Mouse (Mus musculus) heart, postnatal 25 days (tissue): ENCODE data around the gene Dhrs3. TPM values are rescaled to one million over a fixed set of nuclear protein-coding genes. Genes with fewer than 3 reads are reported as not detected.

Source experiments
- DNase-seq: peaks from one replicate; pipeline ENCODE4 v3.0.0; 2022; ENCODE audit warnings: low spot score
- intact Hi-C: fragments of 180-260 bp; cut with DNase I; formaldehyde crosslinking; loops from one replicate; pipeline ENCODE4 v1.15.1; 2025
- total RNA-seq, 2 experiments: library from RNA; stranded (reverse); gene quantifications; 2 replicates each; pipeline ENCODE4 v1.2.3; 2021

The Dhrs3 gene
- total RNA-seq, 2 experiments from 2014 or later, result 112 to 126 TPM

DNA sequence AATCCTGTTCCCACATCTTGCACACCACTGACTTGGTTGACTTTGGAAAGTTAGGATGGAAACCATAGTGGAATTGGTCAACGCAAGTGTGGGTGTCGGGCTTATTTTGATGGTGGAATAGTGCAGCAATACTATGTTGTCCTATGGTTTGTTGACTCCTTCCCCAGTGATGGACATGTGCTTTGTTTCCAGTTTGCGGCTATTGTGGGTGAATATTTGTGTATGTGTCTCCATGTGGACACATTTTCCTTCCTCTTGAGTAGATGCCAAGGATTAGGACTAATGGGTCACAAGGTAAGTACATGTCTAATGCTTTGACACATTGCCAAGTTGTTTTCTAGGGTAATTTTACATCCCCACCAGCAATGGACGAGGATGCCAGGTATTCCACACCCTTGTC, 68.6 kb downstream of the Dhrs3 start:
- no peak for DNase-seq
- intact Hi-C loops, result no loop called here

DNA sequence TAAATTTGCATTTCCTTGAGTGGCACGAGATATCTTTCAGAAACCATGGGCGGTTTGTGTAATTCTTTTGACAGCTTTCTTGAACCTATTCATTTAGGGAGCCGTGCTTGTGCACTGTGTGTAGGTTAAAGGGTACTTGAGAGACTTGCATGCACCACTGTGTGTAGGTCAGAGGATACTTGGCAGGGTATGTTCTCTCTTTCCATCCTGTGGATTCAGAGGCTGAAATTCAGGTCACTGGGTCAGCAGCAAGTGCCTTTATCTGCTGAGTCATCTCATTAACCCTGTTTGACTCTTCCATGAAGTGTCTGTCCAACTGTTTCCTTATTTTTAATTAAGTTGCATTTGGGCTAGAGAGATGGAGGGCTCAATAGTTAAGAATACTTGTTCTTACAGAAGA, 69.1 kb downstream of the Dhrs3 start:
- no peak for DNase-seq
- intact Hi-C loops, result no loop called here

DNA sequence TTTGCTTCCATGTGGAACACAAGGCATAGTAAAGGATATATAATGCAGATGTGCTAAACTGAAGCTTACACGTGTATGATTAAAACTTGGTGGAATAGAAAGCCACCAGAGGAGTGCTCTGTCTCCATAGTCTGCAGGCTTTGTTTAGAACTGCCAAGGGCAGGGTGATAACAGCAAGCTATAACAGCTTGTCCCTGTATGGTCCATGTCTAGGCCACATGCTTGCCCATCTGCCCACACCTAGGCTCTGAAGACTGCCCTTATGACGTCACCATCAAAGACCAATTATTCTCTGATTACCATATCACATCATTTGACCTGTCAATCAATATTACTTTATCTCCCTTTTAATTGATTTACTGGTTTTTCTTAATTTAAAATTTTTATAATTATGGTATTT, 72.6 kb downstream of the Dhrs3 start:
- intact Hi-C loops, result no loop called here
- no peak for DNase-seq

DNA sequence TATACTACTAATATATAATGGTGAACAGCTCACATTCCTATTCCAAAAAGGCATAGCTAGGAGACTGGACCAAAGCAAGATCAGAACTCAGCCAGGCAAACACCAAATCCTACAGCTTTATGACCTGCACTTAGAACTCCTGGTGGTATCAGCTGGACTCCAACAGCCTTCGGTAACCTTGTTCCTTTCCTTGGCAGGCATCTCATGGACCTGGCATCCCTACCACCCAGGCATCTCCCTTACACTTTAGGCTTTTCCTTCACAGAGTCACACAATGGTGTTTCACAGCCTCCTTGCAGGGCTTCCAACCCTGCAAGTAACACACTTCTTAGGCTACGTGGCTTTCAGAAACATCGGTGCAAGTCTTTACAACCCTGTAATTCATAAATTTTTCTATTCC, 75.7 kb downstream of the Dhrs3 start:
- intact Hi-C loops, result no loop called here
- DNase-seq, result no peak

DNA sequence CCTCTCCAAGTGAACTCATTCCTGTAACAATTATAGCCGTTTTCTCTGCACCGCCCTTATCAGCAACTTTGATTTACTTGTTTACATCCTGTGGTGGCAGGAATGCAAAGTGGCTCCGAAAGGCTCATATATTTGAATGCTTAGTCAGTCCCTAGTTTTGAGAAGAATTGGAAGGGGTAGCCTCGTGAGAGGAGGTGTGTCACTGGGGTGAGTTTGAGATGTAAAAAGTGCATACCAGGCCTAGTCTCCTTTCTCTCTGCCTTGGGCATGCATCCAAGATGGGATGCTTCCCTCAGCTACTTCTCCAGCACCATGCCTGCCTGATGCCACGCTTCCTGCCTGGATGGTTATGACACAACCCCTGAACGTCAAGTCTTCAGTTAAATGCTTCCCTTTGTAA, 76.4 kb downstream of the Dhrs3 start:
- intact Hi-C loops, result no loop called here
- DNase-seq, result no peak

DNA sequence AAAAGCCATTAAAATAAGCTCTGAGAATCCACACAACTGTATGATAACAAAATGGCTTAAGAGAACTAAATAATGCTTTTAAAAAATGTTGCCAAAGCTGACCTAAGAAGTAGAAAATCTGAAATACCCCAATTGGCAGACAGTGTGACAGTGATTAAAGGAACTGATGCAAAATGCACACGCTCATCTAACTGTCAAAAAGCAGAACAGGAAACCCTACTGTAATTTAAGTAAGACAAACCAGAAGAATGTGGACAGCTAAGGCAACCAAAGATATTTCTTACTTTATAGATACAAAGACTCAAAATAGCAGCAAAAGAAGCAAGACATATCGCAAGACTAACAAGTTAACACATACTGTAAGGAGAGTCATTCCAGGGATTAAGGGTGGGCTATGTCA, 78.4 kb downstream of the Dhrs3 start:
- intact Hi-C loops, result no loop called here
- DNase-seq, result no peak

DNA sequence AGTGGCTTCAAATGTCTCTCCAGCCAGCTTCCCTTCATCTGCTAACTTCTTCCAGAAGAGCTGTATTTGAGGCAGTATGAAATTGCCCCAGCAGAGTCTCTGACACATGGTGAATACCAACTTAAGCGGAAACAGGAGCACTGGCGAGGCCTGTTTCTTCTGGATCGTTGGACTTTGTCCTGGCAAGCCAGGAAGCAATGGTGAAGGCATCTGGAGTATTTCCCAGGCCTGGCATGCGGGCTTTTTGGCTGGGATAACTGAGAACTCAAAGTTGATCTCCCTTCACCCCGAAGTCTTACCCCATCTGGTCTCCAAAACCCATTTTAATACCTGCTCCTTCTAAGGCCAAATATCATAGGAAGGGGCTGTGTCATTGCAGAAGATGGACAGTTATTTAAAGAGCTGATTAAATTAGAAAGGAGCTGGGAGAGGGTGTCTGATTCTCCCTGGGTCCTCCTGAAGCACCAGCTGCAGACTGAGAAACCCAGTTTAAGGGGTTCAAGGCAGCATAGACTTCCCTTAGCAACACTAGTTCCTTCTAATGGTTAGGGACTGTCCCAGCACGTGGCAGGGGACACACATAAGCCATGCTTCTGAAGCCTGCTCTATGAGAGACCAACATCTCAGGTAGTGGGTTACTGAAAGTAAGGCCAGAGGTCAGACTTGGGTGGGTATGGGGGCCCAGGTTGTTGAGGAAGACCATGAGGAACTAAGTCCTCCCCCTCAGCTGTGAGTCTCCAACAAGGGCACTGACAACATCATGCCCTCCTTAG, 80.5 kb downstream of the Dhrs3 start:
- intact Hi-C loops, result no loop called here
- no peak for DNase-seq

DNA sequence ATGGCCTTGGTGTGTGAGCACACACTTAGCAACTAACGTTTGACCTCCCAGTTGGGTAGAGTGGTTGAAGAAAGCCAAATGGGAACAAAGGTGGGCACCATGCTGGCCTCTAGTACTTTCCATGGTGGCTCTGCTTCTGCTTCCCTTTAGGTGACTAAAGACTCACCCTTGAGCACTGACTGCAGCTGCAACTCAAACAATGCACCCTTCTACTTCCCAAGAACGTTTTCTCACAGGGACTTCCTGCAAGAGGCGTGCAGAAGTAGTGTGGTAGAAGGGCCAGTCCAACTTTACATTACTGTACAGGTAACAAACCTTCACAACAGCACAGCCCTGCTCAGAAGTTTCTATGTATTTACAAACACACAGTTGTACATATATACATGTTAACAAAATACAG, 81.8 kb downstream of the Dhrs3 start:
- DNase-seq, result no peak
- intact Hi-C loops, result no loop called here

DNA sequence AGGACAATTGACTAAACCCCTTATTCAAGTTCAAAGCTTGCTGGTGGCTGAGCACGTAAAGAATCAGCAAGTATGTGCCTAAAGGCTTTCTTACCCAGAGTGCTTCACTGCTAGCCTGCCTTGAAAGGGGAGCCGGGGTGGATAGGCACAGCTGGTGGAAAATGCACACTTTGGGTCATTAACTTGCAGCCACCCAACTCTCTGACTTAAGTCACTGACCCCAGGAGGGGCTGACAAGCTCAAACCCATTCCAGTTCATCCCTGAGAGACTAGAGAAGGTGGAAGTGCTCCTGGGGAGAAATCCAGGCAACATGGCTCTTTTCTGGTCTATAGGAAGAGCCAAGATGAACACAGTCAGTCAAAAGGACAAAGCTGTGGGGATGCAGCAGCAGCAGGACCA, 82.9 kb downstream of the Dhrs3 start:
- intact Hi-C loops, result no loop called here
- no peak for DNase-seq

DNA sequence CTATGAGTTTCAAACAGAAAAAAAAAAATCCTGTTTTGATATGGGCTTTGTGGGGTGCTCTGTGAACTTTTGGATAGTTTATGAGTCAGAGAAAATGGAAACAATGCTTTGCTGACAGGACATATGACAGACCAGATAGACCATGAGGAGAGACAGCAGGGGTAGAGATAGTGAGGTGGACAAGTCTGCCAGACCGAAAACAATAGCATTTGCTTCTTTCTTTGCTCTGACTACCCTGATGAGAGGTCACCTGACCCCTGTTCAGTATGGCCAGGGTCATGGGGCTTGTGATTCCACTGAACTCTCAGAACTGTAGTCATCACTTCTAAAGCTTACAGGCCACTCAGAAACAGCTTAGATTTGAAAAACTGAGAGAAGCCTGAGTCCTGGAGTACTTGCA, 84.4 kb downstream of the Dhrs3 start:
- intact Hi-C loops, result no loop called here
- DNase-seq, result no peak

Other genes with a start within 250 kb of the Dhrs3 start
- not detected for gene Gm436, start 206.5 kb upstream of the Dhrs3 start, total RNA-seq
- not detected for gene Gm13178, start 171.4 kb upstream of the Dhrs3 start, total RNA-seq
- gene Gm438, start 106.2 kb upstream of the Dhrs3 start, total RNA-seq, result not detected